Mouse (Mus musculus): ENCODE data around the gene Add3. TPM values are rescaled to one million over a fixed set of nuclear protein-coding genes. Genes with fewer than 3 reads are reported as not detected.

Gene Add3
- total and polyA plus RNA-seq, 2 experiments from 2014 or later = 52.3 to 52.6 TPM

DNA sequence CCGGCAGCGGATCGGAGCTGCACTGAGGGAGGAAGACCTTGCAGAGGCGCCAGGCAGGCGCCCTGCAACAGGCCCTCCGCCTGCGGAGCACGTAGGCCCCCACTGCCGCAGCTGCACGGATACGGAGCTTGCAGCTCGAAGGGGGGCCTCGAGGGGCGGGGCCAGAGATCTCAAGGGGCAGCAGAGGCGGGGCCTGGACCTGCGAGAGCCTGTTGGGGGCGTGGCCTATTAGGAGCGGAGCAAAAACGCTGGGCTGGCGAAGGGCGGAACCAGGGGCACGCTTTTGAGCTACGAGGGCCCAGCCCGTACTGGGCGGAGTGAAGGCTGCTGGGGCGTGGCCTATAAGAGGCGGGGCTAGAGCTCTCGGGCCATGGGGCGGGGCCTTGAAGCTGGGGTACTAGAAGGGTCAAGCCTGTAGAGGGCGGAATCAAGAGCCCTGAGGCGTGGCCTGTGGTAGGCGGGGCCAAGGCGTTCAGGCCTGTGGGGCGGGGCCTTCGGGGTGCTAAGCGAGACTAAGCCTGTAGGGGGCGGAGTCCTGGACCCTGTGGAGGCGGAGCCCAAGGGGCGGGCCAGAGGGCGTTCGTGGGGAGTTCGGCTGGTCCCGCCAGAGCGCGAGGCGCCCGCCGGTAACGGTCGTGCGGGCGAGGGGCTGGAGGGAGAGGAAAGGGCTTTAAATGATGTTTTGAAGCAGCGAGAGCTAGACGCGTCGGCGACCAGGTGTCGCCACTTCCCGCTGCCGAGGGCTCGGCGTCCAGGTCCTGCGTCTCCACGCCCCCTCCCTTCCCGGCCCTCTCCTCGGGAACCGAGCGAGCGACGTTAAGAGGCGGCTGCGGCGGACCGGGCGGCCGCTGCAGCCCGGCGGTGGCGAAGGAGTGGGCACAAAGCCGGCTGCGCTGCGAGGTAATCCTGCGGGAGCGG, 2.2 kb downstream of the Add3 start:
- Histone ChIP-seq H3K27ac (ENCODE audit: low read depth, low read length) (peak overlapping the region; percentile 84), H3K36me3 (ENCODE audit: insufficient read depth) (no peaks in the 10 kb centered on the region), H3K9me3 (ENCODE audit: low read length) (no peaks in the 10 kb centered on the region), H3K4me3 (ENCODE audit: low read depth, low read length) (peak overlapping the region; percentile 94), H3K27me3 (ENCODE audit: insufficient read depth, low read length) (no peaks in the 10 kb centered on the region), H3K9ac (peak overlapping the region; percentile 58), H3K4me1 (ENCODE audit: insufficient read depth) (peaks cover 11% of the 10 kb centered on the region; the same call in 1 of the 2 replicates), H3K4me2 (ENCODE audit: low read depth) (peak overlapping the region; percentile 97)
- DNase-seq (peak; percentile 97), ATAC-seq (peak; percentile 92)
- TF ChIP-seq CTCF (IDR thresholded peaks at IDR 0.05; ENCODE audit: low read depth) = peak; percentile 77
- under 1% methylated on average over 71 of the region's 84 CpGs for WGBS

DNA sequence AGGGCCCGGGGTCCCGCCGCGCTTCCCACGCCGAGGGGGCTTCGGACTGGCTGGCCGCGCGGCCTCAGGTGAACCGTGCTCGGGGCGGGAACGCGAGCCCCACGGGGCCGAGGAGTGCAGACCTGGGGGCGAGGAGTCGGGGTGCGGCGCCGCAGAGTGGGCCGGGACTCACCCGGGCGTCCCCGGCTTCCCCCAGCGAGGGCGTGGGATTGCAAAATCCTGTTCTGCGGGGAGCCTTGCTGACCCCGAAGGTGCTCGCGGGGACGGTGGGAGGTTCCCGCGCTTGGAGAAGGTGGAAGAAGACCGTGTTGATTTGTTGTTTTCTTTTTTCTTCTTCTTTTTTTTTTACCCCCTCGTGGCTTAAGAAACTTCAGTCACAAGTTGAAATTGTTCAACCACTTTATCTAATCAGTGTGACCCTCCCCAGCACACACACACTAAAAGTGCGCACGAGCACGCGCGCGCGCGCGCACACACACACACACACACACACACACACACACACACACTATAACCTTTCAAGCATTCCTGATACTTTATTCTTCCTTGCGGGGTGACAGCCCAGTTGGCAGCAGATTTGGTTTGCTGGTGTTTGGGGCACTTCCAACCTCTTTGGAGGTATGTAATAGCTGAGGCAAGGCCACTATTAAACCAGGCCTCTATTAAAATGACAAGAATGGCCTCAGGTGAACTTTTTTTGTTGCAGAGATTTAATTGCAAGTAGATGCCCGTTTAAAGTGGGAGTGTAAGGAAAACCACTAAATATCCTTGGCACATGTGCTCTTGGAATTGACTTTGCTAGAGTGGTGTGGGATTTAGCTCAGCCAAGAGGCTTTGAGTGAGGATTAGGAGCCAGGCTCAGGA, 3.1 kb downstream of the Add3 start:
- Histone ChIP-seq H3K4me2 (ENCODE audit: low read depth) (peak overlapping the region; percentile 97), H3K27ac (ENCODE audit: low read depth, low read length) (peak overlapping the region; percentile 84), H3K4me3 (ENCODE audit: low read depth, low read length) (peak overlapping the region; percentile 94), H3K4me1 (ENCODE audit: insufficient read depth) (peaks cover 11% of the 10 kb centered on the region; the same call in 1 of the 2 replicates), H3K9ac (peak overlapping the region; percentile 58), H3K27me3 (ENCODE audit: insufficient read depth, low read length) (no peaks in the 10 kb centered on the region), H3K9me3 (ENCODE audit: low read length) (no peaks in the 10 kb centered on the region), H3K36me3 (ENCODE audit: insufficient read depth) (no peaks in the 10 kb centered on the region)
- ATAC-seq (no peak), DNase-seq (peak; percentile 10)
- no peak for TF ChIP-seq CTCF (IDR thresholded peaks at IDR 0.05; ENCODE audit: low read depth)
- WGBS = 2% methylated on average over 48 of the region's 48 CpGs

DNA sequence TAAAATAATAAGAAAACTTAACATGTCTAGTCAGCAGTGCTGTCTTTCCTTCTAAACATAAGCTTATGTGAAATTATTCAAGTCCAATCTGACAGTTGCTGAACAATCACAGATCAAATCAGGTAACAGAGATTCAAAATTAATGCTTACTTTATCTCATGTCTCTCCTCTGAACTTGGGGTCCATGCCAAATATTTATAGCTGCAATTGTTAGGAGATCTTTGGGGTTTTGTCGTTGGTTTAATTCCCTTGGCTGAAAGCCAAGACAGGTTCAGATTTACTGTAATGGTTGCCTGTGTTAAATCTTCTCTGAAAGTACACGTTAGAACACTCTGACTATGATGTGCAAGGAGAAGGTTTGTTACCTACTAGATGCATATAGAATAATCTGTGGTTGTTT, 4.8 kb downstream of the Add3 start:
- 9% methylated on average over 2 of the region's 2 CpGs for WGBS
- Histone ChIP-seq H3K4me1 (ENCODE audit: insufficient read depth) (peaks cover 11% of the 10 kb centered on the region; the same call in 1 of the 2 replicates), H3K27ac (ENCODE audit: low read depth, low read length) (no peak overlapping the region), H3K4me3 (ENCODE audit: low read depth, low read length) (no peak overlapping the region), H3K9ac (no peak overlapping the region), H3K36me3 (ENCODE audit: insufficient read depth) (no peaks in the 10 kb centered on the region), H3K27me3 (ENCODE audit: insufficient read depth, low read length) (no peaks in the 10 kb centered on the region), H3K4me2 (ENCODE audit: low read depth) (no peak overlapping the region), H3K9me3 (ENCODE audit: low read length) (no peaks in the 10 kb centered on the region)
- TF ChIP-seq CTCF (IDR thresholded peaks at IDR 0.05; ENCODE audit: low read depth) = no peak
- DNase-seq (no peak), ATAC-seq (no peak)

GRCm38 (mm10) chr19:53149381-53149780, 9.1 kb downstream of the Add3 start:
- Histone ChIP-seq H3K9me3 (ENCODE audit: low read length) (no peaks in the 10 kb centered on the region), H3K4me3 (ENCODE audit: low read depth, low read length) (no peak overlapping the region), H3K36me3 (ENCODE audit: insufficient read depth) (no peaks in the 10 kb centered on the region), H3K9ac (no peak overlapping the region), H3K4me2 (ENCODE audit: low read depth) (no peak overlapping the region), H3K27me3 (ENCODE audit: insufficient read depth, low read length) (no peaks in the 10 kb centered on the region), H3K27ac (ENCODE audit: low read depth, low read length) (no peak overlapping the region), H3K4me1 (ENCODE audit: insufficient read depth) (peaks cover 5% of the 10 kb centered on the region; the same call in 1 of the 2 replicates)
- ATAC-seq = no peak
- whole genome bisulfite sequencing = 11% methylated on average over 3 of the region's 3 CpGs
- no peak for DNase-seq
- no peak for TF ChIP-seq CTCF (IDR thresholded peaks at IDR 0.05; ENCODE audit: low read depth)

- no peak for ATAC-seq
- WGBS = 82% methylated on average over 4 of the region's 4 CpGs
- no peak overlapping the region for H3K27ac ChIP-seq (ENCODE audit: low read depth, low read length)
- no peak for DNase-seq
- no peaks in the 10 kb centered on the region for H3K27me3 ChIP-seq (ENCODE audit: insufficient read depth, low read length)
- H3K9me3 ChIP-seq (ENCODE audit: low read length) = no peaks in the 10 kb centered on the region
- H3K4me3 ChIP-seq (ENCODE audit: low read depth, low read length) = no peak overlapping the region
- H3K36me3 ChIP-seq (ENCODE audit: insufficient read depth) = no peaks in the 10 kb centered on the region
- no peak overlapping the region for H3K9ac ChIP-seq
- no peak overlapping the region for H3K4me2 ChIP-seq (ENCODE audit: low read depth)
- 0 out of 2 replicates have a peak, but pooled peaks cover 4% of the 10 kb centered on the region for H3K4me1 ChIP-seq (ENCODE audit: insufficient read depth)
- no peak for TF ChIP-seq CTCF (IDR thresholded peaks at IDR 0.05; ENCODE audit: low read depth)
Observed at GRCm38 (mm10) chr19:53152451-53152850, 12.2 kb downstream of the Add3 start.

- WGBS = 80% methylated on average over 4 of the region's 4 CpGs
- no peak overlapping the region for H3K4me2 ChIP-seq (ENCODE audit: low read depth)
- H3K9ac ChIP-seq = no peak overlapping the region
- no peak for DNase-seq
- H3K27ac ChIP-seq (ENCODE audit: low read depth, low read length) = no peak overlapping the region
- 0 out of 2 replicates have a peak, but pooled peaks cover 4% of the 10 kb centered on the region for H3K4me1 ChIP-seq (ENCODE audit: insufficient read depth)
- H3K27me3 ChIP-seq (ENCODE audit: insufficient read depth, low read length) = no peaks in the 10 kb centered on the region
- no peak for TF ChIP-seq CTCF (IDR thresholded peaks at IDR 0.05; ENCODE audit: low read depth)
- no peak overlapping the region for H3K4me3 ChIP-seq (ENCODE audit: low read depth, low read length)
- H3K9me3 ChIP-seq (ENCODE audit: low read length) = no peaks in the 10 kb centered on the region
- no peaks in the 10 kb centered on the region for H3K36me3 ChIP-seq (ENCODE audit: insufficient read depth)
- no peak for ATAC-seq
Observed at GRCm38 (mm10) chr19:53153096-53153495, 12.9 kb downstream of the Add3 start.
